Comparison of ENCODE assay signal across 8 mouse cellular contexts in genomic region chr10:88320714-88321416, GRCm38 (mm10). TPM values are rescaled to one million over a fixed set of nuclear protein-coding genes. Genes with fewer than 3 reads are reported as not detected.
DNase-seq lines count a peak whose midpoint lies in the region; ATAC-seq and TF ChIP-seq lines count a peak whose summit lies in the region.

No protein-coding gene starts in this region.

- H3K4me2 ChIP-seq in hindbrain, embryonic 11.5 days (replicated peaks; ENCODE audit: low read depth, low read length), result no peak overlapping the region
- H3K4me2 ChIP-seq in hindbrain, embryonic 16.5 days (ENCODE audit: low read length), result no peak overlapping the region
- no peak overlapping the region for H3K4me2 ChIP-seq in forebrain, embryonic 16.5 days (ENCODE audit: low read length)
- no peak overlapping the region for H3K4me2 ChIP-seq in limb, embryonic 14.5 days (replicated peaks; ENCODE audit: low read depth, low read length, severe bottlenecking)

- no peak overlapping the region for H3K27ac ChIP-seq in hindbrain, embryonic 11.5 days (ENCODE audit: low read depth, low read length)
- no peak overlapping the region for H3K27ac ChIP-seq in hindbrain, embryonic 16.5 days (ENCODE audit: low read depth, low read length)
- H3K27ac ChIP-seq in forebrain, embryonic 16.5 days (ENCODE audit: low read length), result no peak overlapping the region
- no peak overlapping the region for H3K27ac ChIP-seq in limb, embryonic 14.5 days (replicated peaks; ENCODE audit: low read depth, low read length)

- peak; percentile 22; the same call in 1 of the 2 replicates for ATAC-seq in hindbrain, embryonic 11.5 days (ENCODE audit: low FRiP score)
- ATAC-seq in hindbrain, embryonic 16.5 days, result no peak
- ATAC-seq in forebrain, embryonic 16.5 days, result 0 out of 2 replicates have a peak, but pooled peaks have one; percentile 40
- ATAC-seq in limb, embryonic 14.5 days (ENCODE audit: low FRiP score, low read depth), result peak; percentile 76; the same call in 1 of the 2 replicates

- TF ChIP-seq CTCF in C2C12 (IDR thresholded peaks at IDR 0.05; ENCODE audit: control insufficient read depth, insufficient read depth, insufficient read length), result no peak

- H3ac ChIP-seq in C2C12 (ENCODE audit: control insufficient read depth, insufficient read length, low read depth), result no peak overlapping the region

- no peak overlapping the region for H3K4me3 ChIP-seq in hindbrain, embryonic 11.5 days (ENCODE audit: low read depth, low read length)
- no peak overlapping the region for H3K4me3 ChIP-seq in hindbrain, embryonic 16.5 days (ENCODE audit: low read length)
- no peak overlapping the region for H3K4me3 ChIP-seq in C2C12 (ENCODE audit: insufficient read depth, poor library complexity, severe bottlenecking)
- no peak overlapping the region for H3K4me3 ChIP-seq in forebrain, embryonic 16.5 days (replicated peaks; ENCODE audit: low read length)
- no peak overlapping the region for H3K4me3 ChIP-seq in limb, embryonic 14.5 days (replicated peaks; ENCODE audit: low read length)

- H3K9ac ChIP-seq in hindbrain, embryonic 11.5 days (ENCODE audit: low read depth, low read length), result no peak overlapping the region
- no peak overlapping the region for H3K9ac ChIP-seq in hindbrain, embryonic 16.5 days (ENCODE audit: low read depth, low read length)
- H3K9ac ChIP-seq in forebrain, embryonic 16.5 days (replicated peaks; ENCODE audit: low read depth, low read length), result no peak overlapping the region
- H3K9ac ChIP-seq in limb, embryonic 14.5 days (ENCODE audit: low read depth, low read length, severe bottlenecking), result no peak overlapping the region

- H3K9me3 ChIP-seq in hindbrain, embryonic 11.5 days (ENCODE audit: control insufficient read depth, low read length), result no peaks in the 10 kb centered on the region
- no peaks in the 10 kb centered on the region for H3K9me3 ChIP-seq in hindbrain, embryonic 16.5 days (ENCODE audit: control insufficient read depth, low read length)
- no peaks in the 10 kb centered on the region for H3K9me3 ChIP-seq in forebrain, embryonic 16.5 days (ENCODE audit: control insufficient read depth, low read length)
- H3K9me3 ChIP-seq in limb, embryonic 14.5 days (ENCODE audit: control insufficient read depth, low read length), result no peaks in the 10 kb centered on the region

- no peaks in the 10 kb centered on the region for H3K27me3 ChIP-seq in hindbrain, embryonic 11.5 days (ENCODE audit: control insufficient read depth, insufficient read depth, low read length)
- no peaks in the 10 kb centered on the region for H3K27me3 ChIP-seq in hindbrain, embryonic 16.5 days (replicated peaks; ENCODE audit: control insufficient read depth, insufficient read depth, low read length)
- no peaks in the 10 kb centered on the region for H3K27me3 ChIP-seq in C2C12 (ENCODE audit: control insufficient read depth, insufficient read depth, insufficient read length)
- no peaks in the 10 kb centered on the region for H3K27me3 ChIP-seq in forebrain, embryonic 16.5 days (replicated peaks; ENCODE audit: control insufficient read depth, insufficient read depth, low read length)
- H3K27me3 ChIP-seq in limb, embryonic 14.5 days (ENCODE audit: control insufficient read depth, insufficient read depth, low read length), result no peaks in the 10 kb centered on the region

- 76% methylated on average over 12 of the region's 12 CpGs for WGBS in hindbrain, embryonic 11.5 days
- 68% methylated on average over 12 of the region's 12 CpGs for WGBS in hindbrain, embryonic 16.5 days
- WGBS in forebrain, embryonic 16.5 days, result 65% methylated on average over 12 of the region's 12 CpGs
- WGBS in limb, embryonic 14.5 days, result 72% methylated on average over 12 of the region's 12 CpGs

- H3K36me3 ChIP-seq in hindbrain, embryonic 11.5 days (ENCODE audit: control insufficient read depth, insufficient read depth, low read length), result no peaks in the 10 kb centered on the region
- no peaks in the 10 kb centered on the region for H3K36me3 ChIP-seq in hindbrain, embryonic 16.5 days (ENCODE audit: control insufficient read depth, insufficient read depth, low read length)
- H3K36me3 ChIP-seq in C2C12 (ENCODE audit: control insufficient read depth, insufficient read depth), result no peaks in the 10 kb centered on the region
- no peaks in the 10 kb centered on the region for H3K36me3 ChIP-seq in forebrain, embryonic 16.5 days (ENCODE audit: control insufficient read depth, insufficient read depth)
- H3K36me3 ChIP-seq in limb, embryonic 14.5 days (ENCODE audit: control insufficient read depth, insufficient read depth, low read length), result no peaks in the 10 kb centered on the region

- no peak for TF ChIP-seq POLR2A in limb, embryonic 14.5 days (IDR thresholded peaks at IDR 0.05; ENCODE audit: borderline replicate concordance, extremely low read depth, insufficient read depth, insufficient read length)

- no peak for DNase-seq in hindbrain, embryonic 11.5 days (ENCODE audit: low spot score)
- peak; percentile 35 for DNase-seq in limb, embryonic 14.5 days (ENCODE audit: low spot score)
- no peak for DNase-seq in cerebellum, adult 9-11 months
- no peak for DNase-seq in c-Kit-positive CD71-positive TER-119-positive erythroid progenitor cells, embryonic 14.5 days (ENCODE audit: low spot score)
- no peak for DNase-seq in left cerebral cortex, postnatal 14 days (ENCODE audit: low spot score in 2 of 2)

- no peaks in the 10 kb centered on the region for H3K79me2 ChIP-seq in C2C12 (ENCODE audit: control insufficient read depth, insufficient read depth)

- H3K79me3 ChIP-seq in C2C12 (ENCODE audit: low read depth), result no peaks in the 10 kb centered on the region

- no peaks in the 10 kb centered on the region for H3K4me1 ChIP-seq in hindbrain, embryonic 11.5 days (replicated peaks; ENCODE audit: control insufficient read depth, insufficient read depth, low read length)
- H3K4me1 ChIP-seq in hindbrain, embryonic 16.5 days (ENCODE audit: control insufficient read depth, insufficient read depth, low read depth, low read length), result no peaks in the 10 kb centered on the region
- H3K4me1 ChIP-seq in forebrain, embryonic 16.5 days (replicated peaks; ENCODE audit: control insufficient read depth, insufficient read depth, low read length), result no peaks in the 10 kb centered on the region
- no peaks in the 10 kb centered on the region for H3K4me1 ChIP-seq in limb, embryonic 14.5 days (ENCODE audit: control insufficient read depth, insufficient read depth, low read length)

- intact Hi-C loops in left cerebral cortex, postnatal 14 days (cut with DNase I), result no loop called here

TF ChIP-seq in C2C12, 6 proteins besides CTCF, POLR2A, EP300 and RAD21:
- TF ChIP-seq CEBPB (IDR thresholded peaks at IDR 0.05; ENCODE audit: low read depth) (peak; percentile 72), USF1 (IDR thresholded peaks at IDR 0.05; ENCODE audit: low read depth) (no peak)

RNA-seq across cellular contexts. Expression of gene Dram1, which starts 58.0 kb away (rescaled TPM):
- 0.59 and 1.0 TPM in 2 replicates for polyA plus RNA-seq in hindbrain, embryonic 11.5 days (2014; fragmentation: Nextera tagmentation; extraction: Ambion mirVana)
- polyA plus RNA-seq in hindbrain, embryonic 16.5 days (2015; fragmentation: Nextera tagmentation; extraction: Ambion mirVana), result 0.45 and 0.64 TPM in 2 replicates
- 1.7 TPM for polyA plus RNA-seq in C2C12 (2012; fragmentation: generic; extraction: Trizol)
- 0.70 and 0.72 TPM in 2 replicates for polyA plus RNA-seq in forebrain, embryonic 16.5 days (2015; fragmentation: Nextera tagmentation; extraction: Ambion mirVana)
- 2.2 TPM in 2 replicates for polyA plus RNA-seq in limb, embryonic 14.5 days (2012; rRNA removed)
- polyA plus RNA-seq in limb, embryonic 14.5 days (2014; fragmentation: Nextera tagmentation; extraction: Ambion mirVana), result 1.3 and 1.8 TPM in 2 replicates
- 1 to 10 TPM in 1 of 2 experiments, under 1 TPM in 1; 0.85 to 1.5 TPM for total RNA-seq in left cerebral cortex, postnatal 14 days (2021)

RNA-seq across cellular contexts. Expression of gene Gnptab, which starts 58.1 kb away (rescaled TPM):
- polyA plus RNA-seq in hindbrain, embryonic 11.5 days (2014; fragmentation: Nextera tagmentation; extraction: Ambion mirVana), result 9.7 and 11.1 TPM in 2 replicates
- polyA plus RNA-seq in hindbrain, embryonic 16.5 days (2015; fragmentation: Nextera tagmentation; extraction: Ambion mirVana), result 20.2 and 24.0 TPM in 2 replicates
- 7.5 TPM for polyA plus RNA-seq in C2C12 (2012; fragmentation: generic; extraction: Trizol)
- 17.8 and 18.4 TPM in 2 replicates for polyA plus RNA-seq in forebrain, embryonic 16.5 days (2015; fragmentation: Nextera tagmentation; extraction: Ambion mirVana)
- polyA plus RNA-seq in limb, embryonic 14.5 days (2012; rRNA removed), result 19.4 and 19.7 TPM in 2 replicates
- 8.9 and 9.2 TPM in 2 replicates for polyA plus RNA-seq in limb, embryonic 14.5 days (2014; fragmentation: Nextera tagmentation; extraction: Ambion mirVana)
- total RNA-seq in left cerebral cortex, postnatal 14 days (2021), result 10 to 100 TPM; 81.4 to 93.4 TPM
